8 mouse cellular contexts compared by ENCODE assay signal in the genomic region with DNA sequence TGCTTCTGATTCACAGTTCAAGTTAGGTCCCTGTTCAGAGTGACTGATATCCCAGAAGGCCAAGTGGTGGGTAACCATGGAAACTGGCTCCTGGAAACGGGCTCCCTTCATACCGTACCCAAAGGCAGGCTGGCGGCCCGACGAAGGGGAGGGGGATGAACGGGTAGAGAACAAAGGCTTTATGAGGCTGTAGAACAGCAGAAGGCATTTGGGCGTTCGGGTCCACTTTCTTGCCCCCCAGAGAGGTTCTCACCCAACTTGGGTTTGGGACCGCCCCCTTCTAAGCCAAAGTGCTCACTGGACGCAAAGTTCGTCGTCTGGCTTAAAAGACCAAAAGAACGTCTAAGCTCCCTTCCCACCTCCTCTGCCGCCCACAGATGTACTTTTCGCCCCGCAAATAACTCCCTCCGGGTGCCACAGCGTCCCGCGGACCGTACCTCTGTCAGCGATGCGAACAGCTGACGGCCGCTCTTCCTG. TPM values are rescaled to one million over a fixed set of nuclear protein-coding genes. Genes with fewer than 3 reads are reported as not detected.
DNase-seq lines count a peak whose midpoint lies in the region; ATAC-seq and TF ChIP-seq lines count a peak whose summit lies in the region.

No protein-coding gene starts in this region.

- peaks cover 9% of the 10 kb centered on the region; the same call in 1 of the 2 replicates for H3K36me3 ChIP-seq in intestine, postnatal 0 days (ENCODE audit: control insufficient read depth, insufficient read depth)

- no peaks in the 10 kb centered on the region for H3K27me3 ChIP-seq in intestine, postnatal 0 days (replicated peaks; ENCODE audit: control insufficient read depth, insufficient read depth, low read length)

- H3K9me3 ChIP-seq in intestine, postnatal 0 days (ENCODE audit: control insufficient read depth): no peaks in the 10 kb centered on the region

- H3K4me1 ChIP-seq in intestine, postnatal 0 days (replicated peaks; ENCODE audit: control insufficient read depth, insufficient read depth, low read length): no peaks in the 10 kb centered on the region

- intact Hi-C loops in left cerebral cortex, postnatal 4 days (cut with DNase I): loop anchor here (10.0 kb wide), 1 partner anchor 188 kb away; the partner anchor contains the start of gene Ypel2

- H3K4me3 ChIP-seq in intestine, postnatal 0 days (ENCODE audit: low read depth, low read length): peak overlapping the region; percentile 97

- peak overlapping the region; percentile 69 for H3K9ac ChIP-seq in intestine, postnatal 0 days (ENCODE audit: low read depth, low read length)

- no peak for TF ChIP-seq CTCF in intestine, postnatal 0 days (IDR thresholded peaks at IDR 0.05; ENCODE audit: low read depth)

- peak; percentile 16 for DNase-seq in 3134 (ENCODE audit: extremely low read depth, insufficient read length, low spot score)
- peak; percentile 90 for DNase-seq in ZHBTc4 (ENCODE audit: low read depth, low spot score)
- peak; percentile 85 for DNase-seq in embryo, embryonic 10 days (ENCODE audit: low spot score)
- DNase-seq in gastrocnemius, adult 8-10 months (ENCODE audit: low spot score in 2 of 2): peak; percentile 5
- DNase-seq in left cerebral cortex, postnatal 4 days: peak; percentile 71
- DNase-seq in mesoderm, embryonic 11.5 days (ENCODE audit: low read depth, low spot score): peak; percentile 82
- peak; percentile 45 for DNase-seq in right cerebral cortex, postnatal 25 days

- peak overlapping the region; percentile 75 for H3K4me2 ChIP-seq in intestine, postnatal 0 days (replicated peaks; ENCODE audit: low read depth)

- H3K27ac ChIP-seq in intestine, postnatal 0 days (ENCODE audit: low read depth, low read length): peak overlapping the region; percentile 75

- under 1% methylated on average over 25 of the region's 25 CpGs for WGBS in intestine, postnatal 0 days

- 0 out of 2 replicates have a peak, but pooled peaks have one; percentile 17 for ATAC-seq in intestine, postnatal 0 days

RNA-seq across cellular contexts. Expression of gene Dhx40, which starts 0.5 kb away (rescaled TPM):
- 10 to 100 TPM; 11.7 to 15.0 (median 14.1) TPM for total RNA-seq in gastrocnemius, adult 8-10 months (2022)
- 8.4 and 8.6 TPM in 2 replicates for polyA plus RNA-seq in intestine, postnatal 0 days (2015; fragmentation: Nextera tagmentation; extraction: Ambion mirVana)
- total RNA-seq in left cerebral cortex, postnatal 4 days (2021): 10 to 100 TPM; 20.5 to 20.8 TPM

RNA-seq across cellular contexts. Expression of gene Cltc, which starts 49.7 kb away (rescaled TPM):
- 100 to 1,000 TPM; 106 to 149 (median 123) TPM for total RNA-seq in gastrocnemius, adult 8-10 months (2022)
- polyA plus RNA-seq in intestine, postnatal 0 days (2015; fragmentation: Nextera tagmentation; extraction: Ambion mirVana): 87.3 and 95.2 TPM in 2 replicates
- total RNA-seq in left cerebral cortex, postnatal 4 days (2021): 100 to 1,000 TPM; 373 to 393 TPM

Comparison
In these comparisons a context has a peak if more than half of its experiments do, and no peak if none do; other contexts are left out.
1. Peak in every context shown above with its lines: DNase-seq, ATAC-seq, H3K4me3 ChIP-seq and H3K27ac ChIP-seq.
2. DNase-seq: peak in every context shown above with its lines; median percentile 90 in ZHBTc4; 85 in embryo, embryonic 10 days; 82 in mesoderm, embryonic 11.5 days; 71 in left cerebral cortex, postnatal 4 days; 45 in right cerebral cortex, postnatal 25 days; 16 in 3134; 5 in gastrocnemius, adult 8-10 months.